Mouse (Mus musculus): ENCODE data around the gene Arhgap32. TPM values are rescaled to one million over a fixed set of nuclear protein-coding genes. Genes with fewer than 3 reads are reported as not detected.

The Arhgap32 gene
- total and polyA plus RNA-seq, 3 experiments, result 0.38 to 0.41 TPM; not detected in 1

- no peak for DNase-seq (ENCODE audit: extremely low read depth)
- TF ChIP-seq CHD2 (IDR thresholded peaks at IDR 0.05; ENCODE audit: low read length), result no peak
- TF ChIP-seq NELFE (IDR thresholded peaks at IDR 0.05; ENCODE audit: low read depth, low read length), result no peak
- TF ChIP-seq JUND (conservative IDR thresholded peaks at IDR 0.05; ENCODE audit: low read depth, low read length), result no peak
- no peak for TF ChIP-seq RAD21 (IDR thresholded peaks at IDR 0.05; ENCODE audit: low read depth, low read length)
- TF ChIP-seq ELF1 (IDR thresholded peaks at IDR 0.05; ENCODE audit: low read depth, low read length), result no peak
- no peak for TF ChIP-seq ZKSCAN1 (IDR thresholded peaks at IDR 0.05; ENCODE audit: borderline replicate concordance, low read depth, low read length)
These were observed 109.6 kb downstream of the Arhgap32 start for GRCm38 (mm10) chr9:32225584-32225983.

GRCm38 (mm10) chr9:32227034-32227433 is 111.1 kb downstream of the Arhgap32 start:
- Histone ChIP-seq H3K79me2 (replicated peaks; ENCODE audit: control insufficient read depth, extremely low read depth, insufficient read depth, poor library complexity, severe bottlenecking) (no peaks in the 10 kb centered on the region), H3K4me2 (ENCODE audit: insufficient read depth, low read depth, poor library complexity, severe bottlenecking) (no peak overlapping the region), H3K27me3 (replicated peaks) (no peaks in the 10 kb centered on the region), H3K4me1 (ENCODE audit: control insufficient read depth in 1 of 2, insufficient read depth in 2 of 2) (peaks cover 2 to 18% of the 10 kb centered on the region in 2 experiments; a peak in 3 of 4 replicates), H3K27ac (ENCODE audit: insufficient read depth, low read depth) (no peak overlapping the region), H3K9ac (ENCODE audit: insufficient read depth, low read depth) (no peak overlapping the region), H3K36me3 (replicated peaks in 1 of 2; ENCODE audit: control insufficient read depth in 1 of 2, insufficient read depth in 1 of 2, low read length in 1 of 2) (no peaks in the 10 kb centered on the region), H3K9me3 (replicated peaks; ENCODE audit: low read length) (no peaks in the 10 kb centered on the region), H3K4me3 (replicated peaks in 1 of 3; ENCODE audit: low read depth in 2 of 3, low read length in 2 of 3, poor library complexity in 1 of 3) (no peak overlapping the region)
- no peak for TF ChIP-seq USF2 (conservative IDR thresholded peaks at IDR 0.05; ENCODE audit: low read depth, low read length)
- TF ChIP-seq MAZ (IDR thresholded peaks at IDR 0.05; ENCODE audit: low read depth, low read length), result no peak
- no peak for TF ChIP-seq ZMIZ1 (IDR thresholded peaks at IDR 0.05; ENCODE audit: low read depth, low read length)
- in situ Hi-C loops (cut with MboI; ENCODE audit: low pct_ligation_motif_present, low pct_unique_long_range_greater_than_20kb, low sequenced_read_pairs), result no loop called here
- no peak for DNase-seq (ENCODE audit: extremely low read depth)
- dilution Hi-C loops (cut with MboI; ENCODE audit: extremely low pct_ligation_motif_present, extremely low pct_unique_long_range_greater_than_20kb, low sequenced_read_pairs), result no loop called here

More at GRCm38 (mm10) chr9:32225584-32225983, 109.6 kb downstream of the Arhgap32 start:
- H3K4me3 ChIP-seq (replicated peaks in 1 of 3; ENCODE audit: low read depth in 2 of 3, low read length in 2 of 3, poor library complexity in 1 of 3), result no peak overlapping the region
- H3K27ac ChIP-seq (ENCODE audit: insufficient read depth, low read depth), result no peak overlapping the region
- H3K79me2 ChIP-seq (replicated peaks; ENCODE audit: control insufficient read depth, extremely low read depth, insufficient read depth, poor library complexity, severe bottlenecking), result no peaks in the 10 kb centered on the region
- no peak overlapping the region; the same call in 1 of the 2 replicates for H3K4me2 ChIP-seq (ENCODE audit: insufficient read depth, low read depth, poor library complexity, severe bottlenecking)
- H3K9ac ChIP-seq (ENCODE audit: insufficient read depth, low read depth), result no peak overlapping the region
- no peaks in the 10 kb centered on the region for H3K27me3 ChIP-seq (replicated peaks)
- in situ Hi-C loops (cut with MboI; ENCODE audit: low pct_ligation_motif_present, low pct_unique_long_range_greater_than_20kb, low sequenced_read_pairs) (no loop called here), dilution Hi-C loops (cut with MboI; ENCODE audit: extremely low pct_ligation_motif_present, extremely low pct_unique_long_range_greater_than_20kb, low sequenced_read_pairs) (no loop called here)
- H3K9me3 ChIP-seq (replicated peaks; ENCODE audit: low read length), result no peaks in the 10 kb centered on the region
- H3K4me1 ChIP-seq (ENCODE audit: control insufficient read depth in 1 of 2, insufficient read depth in 2 of 2), result peaks cover 2 to 18% of the 10 kb centered on the region in 2 experiments; a peak in 3 of 4 replicates
- H3K36me3 ChIP-seq (replicated peaks in 1 of 2; ENCODE audit: control insufficient read depth in 1 of 2, insufficient read depth in 1 of 2, low read length in 1 of 2), result no peaks in the 10 kb centered on the region

- Histone ChIP-seq H3K79me2 (replicated peaks; ENCODE audit: control insufficient read depth, extremely low read depth, insufficient read depth, poor library complexity, severe bottlenecking) (no peaks in the 10 kb centered on the region), H3K4me1 (ENCODE audit: control insufficient read depth in 1 of 2, insufficient read depth in 2 of 2) (no peaks in the 10 kb centered on the region), H3K9ac (ENCODE audit: insufficient read depth, low read depth) (no peak overlapping the region), H3K4me3 (replicated peaks in 1 of 3; ENCODE audit: low read depth in 2 of 3, low read length in 2 of 3, poor library complexity in 1 of 3) (no peak overlapping the region), H3K27ac (ENCODE audit: insufficient read depth, low read depth) (no peak overlapping the region), H3K27me3 (replicated peaks) (no peaks in the 10 kb centered on the region), H3K36me3 (replicated peaks in 1 of 2; ENCODE audit: control insufficient read depth in 1 of 2, insufficient read depth in 1 of 2, low read length in 1 of 2) (no peaks in the 10 kb centered on the region), H3K9me3 (replicated peaks; ENCODE audit: low read length) (no peaks in the 10 kb centered on the region), H3K4me2 (ENCODE audit: insufficient read depth, low read depth, poor library complexity, severe bottlenecking) (no peak overlapping the region)
- DNase-seq (ENCODE audit: extremely low read depth), result no peak
- dilution Hi-C loops (cut with MboI; ENCODE audit: extremely low pct_ligation_motif_present, extremely low pct_unique_long_range_greater_than_20kb, low sequenced_read_pairs) (no loop called here), in situ Hi-C loops (cut with MboI; ENCODE audit: low pct_ligation_motif_present, low pct_unique_long_range_greater_than_20kb, low sequenced_read_pairs) (no loop called here)
- TF ChIP-seq USF2 (conservative IDR thresholded peaks at IDR 0.05; ENCODE audit: low read depth, low read length) (no peak), MAZ (IDR thresholded peaks at IDR 0.05; ENCODE audit: low read depth, low read length) (no peak), MAFK (IDR thresholded peaks at IDR 0.05; ENCODE audit: insufficient replicate concordance, low read length) (no peak), SIN3A (IDR thresholded peaks at IDR 0.05; ENCODE audit: low read length) (no peak), RCOR1 (conservative IDR thresholded peaks at IDR 0.05; ENCODE audit: low read depth, low read length) (no peak), USF1 (IDR thresholded peaks at IDR 0.05; ENCODE audit: low read depth, low read length) (no peak), BHLHE40 (IDR thresholded peaks at IDR 0.05; ENCODE audit: low read depth, low read length) (no peak), JUN (IDR thresholded peaks at IDR 0.05; ENCODE audit: insufficient read depth, low read depth, low read length) (no peak), HCFC1 (IDR thresholded peaks at IDR 0.05; ENCODE audit: low read depth, low read length) (no peak), E2F4 (IDR thresholded peaks at IDR 0.05; ENCODE audit: insufficient replicate concordance, low read depth, low read length) (no peak), JUND (conservative IDR thresholded peaks at IDR 0.05; ENCODE audit: low read depth, low read length) (no peak)
These were observed 117.7 kb downstream of the Arhgap32 start for GRCm38 (mm10) chr9:32233593-32233992.

All from CH12.LX (cell line).